Comparison of ENCODE assay signal across 8 mouse cellular contexts in the genomic region with DNA sequence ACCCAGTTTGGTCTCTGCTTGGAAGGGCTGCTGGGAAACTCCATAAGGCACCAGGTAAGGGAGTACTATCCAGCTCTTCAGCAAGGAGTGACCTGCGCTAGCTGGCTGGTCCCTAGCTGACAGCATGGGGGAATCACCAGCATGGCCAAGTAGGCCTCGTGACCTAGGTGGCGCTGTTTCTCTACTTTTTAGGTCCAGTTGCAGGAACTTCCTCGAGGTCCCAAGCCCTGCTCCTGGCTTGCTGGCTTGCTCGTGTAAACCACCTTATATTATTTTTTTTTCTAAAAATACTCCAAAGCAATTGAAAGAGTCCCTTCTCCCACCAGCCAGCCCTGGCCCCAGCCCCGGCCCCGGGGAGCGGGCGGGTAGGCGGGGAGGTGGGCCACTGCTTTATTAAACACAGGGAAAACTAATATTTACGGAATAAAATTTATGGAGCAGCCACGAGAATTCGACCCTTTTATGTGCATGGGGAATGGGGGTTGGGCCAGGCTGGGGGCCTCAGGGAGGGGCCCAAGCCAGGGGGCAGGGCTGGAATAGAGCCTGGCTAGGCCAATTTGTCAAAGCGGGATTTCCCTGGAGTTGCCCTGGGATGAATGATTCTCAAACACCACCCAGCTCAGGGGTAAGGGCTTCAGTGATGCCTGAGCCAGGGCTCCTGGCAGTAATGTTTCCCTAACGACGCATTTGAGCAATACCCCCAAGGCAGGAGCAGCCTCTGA. TPM values are rescaled to one million over a fixed set of nuclear protein-coding genes. Genes with fewer than 3 reads are reported as not detected.
DNase-seq lines count a peak whose midpoint lies in the region; ATAC-seq and TF ChIP-seq lines count a peak whose summit lies in the region.

No protein-coding gene starts in this region.

- ATAC-seq in hematopoietic stem cell, adult 5-6 weeks (replicated peaks in 1 of 2; ENCODE audit: insufficient read depth in 1 of 2, low FRiP score in 2 of 2, low TSS enrichment in 1 of 2, low read depth in 1 of 2, poor library complexity in 2 of 2, severe bottlenecking in 2 of 2) = peak; percentile 80 to 85
- ATAC-seq in lung, embryonic 16.5 days (ENCODE audit: low read depth) = peak; percentile 74

- 19% methylated on average over 16 of the region's 16 CpGs for WGBS in cerebellum, adult 2 months
- WGBS in lung, embryonic 16.5 days = 7% methylated on average over 16 of the region's 16 CpGs

- peak overlapping the region; percentile 55 for H3K9ac ChIP-seq in lung, embryonic 16.5 days (ENCODE audit: low read length)

- no peak overlapping the region for H3K4me3 ChIP-seq in cerebellum, adult 2 months (replicated peaks; ENCODE audit: insufficient read depth, low read depth, low read length)
- H3K4me3 ChIP-seq in lung, embryonic 16.5 days (ENCODE audit: low read length) = peak overlapping the region; percentile 32

- TF ChIP-seq CTCF in cerebellum, adult 2 months (IDR thresholded peaks at IDR 0.05; ENCODE audit: borderline replicate concordance, insufficient read depth, low read depth, low read length) = peak; percentile 81

- H3K27ac ChIP-seq in cerebellum, adult 2 months (ENCODE audit: insufficient read depth, low read length) = no peak overlapping the region
- no peak overlapping the region for H3K27ac ChIP-seq in lung, embryonic 16.5 days (ENCODE audit: low read length)

- TF ChIP-seq POLR2A in cerebellum, adult 2 months (IDR thresholded peaks at IDR 0.05; ENCODE audit: borderline replicate concordance, insufficient read depth, low read length) = no peak

- no peaks in the 10 kb centered on the region for H3K27me3 ChIP-seq in cerebellum, adult 2 months (ENCODE audit: control insufficient read depth, insufficient read depth, low read length)
- H3K27me3 ChIP-seq in lung, embryonic 16.5 days (ENCODE audit: control insufficient read depth, insufficient read depth, low read depth, low read length) = no peaks in the 10 kb centered on the region; the same call in 1 of the 2 replicates

- no peaks in the 10 kb centered on the region for H3K4me1 ChIP-seq in cerebellum, adult 2 months (ENCODE audit: control insufficient read depth, insufficient read depth, low read length)
- peaks cover 5% of the 10 kb centered on the region; the same call in 1 of the 2 replicates for H3K4me1 ChIP-seq in lung, embryonic 16.5 days (replicated peaks; ENCODE audit: control insufficient read depth, insufficient read depth, low read length)

- DNase-seq in Muller cell, postnatal 12 days (ENCODE audit: inconsistent ontology term) = peak; percentile 53
- peak; percentile 54 to 63 for DNase-seq in cerebellum, adult 2 months
- peak; percentile 92 for DNase-seq in forelimb bud, embryonic 11.5 days (ENCODE audit: low read depth, low spot score)
- peak; percentile 41 to 71 for DNase-seq in layer of hippocampus, adult 8-10 months (ENCODE audit: low spot score in 2 of 2)
- DNase-seq in retina, postnatal 1 day = peak; percentile 88
- DNase-seq in yolk sac, embryonic 10.5 days (ENCODE audit: low spot score) = peak; percentile 81

- peak overlapping the region; percentile 64 for H3K4me2 ChIP-seq in lung, embryonic 16.5 days (ENCODE audit: low read depth, low read length)

- no peaks in the 10 kb centered on the region for H3K36me3 ChIP-seq in lung, embryonic 16.5 days (ENCODE audit: control insufficient read depth, insufficient read depth, low read length)

- H3K9me3 ChIP-seq in lung, embryonic 16.5 days (ENCODE audit: control insufficient read depth, low read length) = no peaks in the 10 kb centered on the region

RNA-seq across cellular contexts. Expression of gene Ihh, which starts 13.2 kb away (rescaled TPM):
- 0.33 and 0.49 TPM in 2 replicates for polyA plus RNA-seq in cerebellum, adult 2 months (2012; rRNA removed)
- not detected in 2 replicates for total RNA-seq in hematopoietic stem cell, adult 5-6 weeks (2017)
- total RNA-seq in layer of hippocampus, adult 8-10 months (2022) = under 1 TPM in 3 of 4 experiments, not detected in 1; 0.20 to 0.37 (median 0.32) TPM
- polyA plus RNA-seq in lung, embryonic 16.5 days (2015; fragmentation: Nextera tagmentation; extraction: Ambion mirVana) = 0.18 and 0.21 TPM in 2 replicates

RNA-seq across cellular contexts. Expression of gene Cfap65, which starts 29.3 kb away (rescaled TPM):
- 2.6 and 3.7 TPM in 2 replicates for polyA plus RNA-seq in cerebellum, adult 2 months (2012; rRNA removed)
- not detected in 2 replicates for total RNA-seq in hematopoietic stem cell, adult 5-6 weeks (2017)
- total RNA-seq in layer of hippocampus, adult 8-10 months (2022) = 1 to 10 TPM; 3.3 to 4.6 (median 3.6) TPM
- 2.7 and 2.9 TPM in 2 replicates for polyA plus RNA-seq in lung, embryonic 16.5 days (2015; fragmentation: Nextera tagmentation; extraction: Ambion mirVana)
